Mouse (Mus musculus) c-Kit-positive CD71-positive TER-119-negative erythroid progenitor cells, embryonic 14.5 days (primary cell): ENCODE results near the gene Adk.

Source experiments
- DNase-seq: peaks from one replicate; pipeline ENCODE4 v3.0.0-alpha.2; 2013; ENCODE audit warnings: low read depth

The Adk gene

DNA sequence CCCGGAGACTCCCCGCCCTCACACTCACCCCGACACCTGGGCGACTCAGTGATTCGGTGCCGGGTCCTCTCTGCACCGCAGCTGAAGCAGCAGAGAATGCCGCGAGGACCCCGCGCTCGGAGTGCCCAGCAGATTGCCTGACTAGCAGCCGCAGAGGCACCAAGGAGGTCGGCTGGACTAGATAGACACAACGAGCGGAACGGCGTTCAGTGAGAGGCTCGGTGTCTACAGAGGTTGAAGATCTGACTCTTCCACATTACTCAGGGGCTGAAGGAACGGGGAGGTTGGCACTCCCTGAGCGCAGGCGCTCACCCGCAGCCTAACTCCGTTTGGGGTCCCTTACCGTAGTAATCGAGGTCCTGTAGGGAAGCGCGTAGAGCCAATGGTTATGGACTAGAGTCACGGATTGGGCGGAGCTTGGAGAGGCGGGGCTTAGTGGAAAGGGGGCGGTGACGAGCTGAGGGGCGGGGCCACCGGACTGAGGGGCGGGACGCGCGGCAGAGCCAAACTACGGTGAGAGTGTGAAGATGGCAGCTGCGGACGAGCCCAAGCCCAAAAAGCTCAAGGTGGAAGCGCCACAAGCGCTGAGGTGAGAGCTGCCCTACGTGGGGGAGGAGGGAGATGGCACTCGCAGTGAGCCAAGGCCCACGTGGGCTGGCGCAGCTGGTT is at the start of gene Adk, which contains the start of gene Ap3m1:
Adk (plus strand) TSS at position 463 of the 669 bp plus-strand sequence.
Ap3m1 (minus strand) TSS at position 397 of the 669 bp plus-strand sequence.
- DNase-seq = peak; percentile 84

DNA sequence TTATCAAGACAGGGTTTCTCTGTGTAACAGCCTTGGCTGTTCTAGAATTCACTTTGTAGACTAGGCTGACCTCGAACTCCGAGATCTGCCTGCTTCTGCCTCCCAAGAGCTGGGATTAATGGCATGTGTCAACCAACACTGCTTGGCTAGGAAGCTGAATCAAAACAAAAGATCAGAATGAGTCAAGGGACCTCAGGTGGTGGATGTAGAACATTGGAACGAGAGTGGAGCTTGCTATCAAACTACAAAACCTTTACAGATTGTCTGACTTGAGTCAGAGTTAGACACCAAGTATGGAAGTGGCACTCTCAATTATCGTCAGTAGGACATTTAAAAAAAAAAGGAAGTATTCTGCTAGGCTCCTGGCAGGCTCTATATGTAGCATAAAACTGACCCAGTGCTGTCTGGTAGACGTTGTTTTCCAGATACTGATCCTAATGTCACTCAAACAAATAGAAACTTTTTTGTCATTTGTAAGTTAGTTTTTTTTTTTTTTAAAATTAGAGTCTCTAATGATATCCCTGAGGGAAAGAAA is 38.5 kb upstream of the Adk start:
- DNase-seq = no peak

GRCm38 (mm10) chr14:21017871-21018270 is 34.5 kb upstream of the Adk start:
- no peak for DNase-seq

DNA sequence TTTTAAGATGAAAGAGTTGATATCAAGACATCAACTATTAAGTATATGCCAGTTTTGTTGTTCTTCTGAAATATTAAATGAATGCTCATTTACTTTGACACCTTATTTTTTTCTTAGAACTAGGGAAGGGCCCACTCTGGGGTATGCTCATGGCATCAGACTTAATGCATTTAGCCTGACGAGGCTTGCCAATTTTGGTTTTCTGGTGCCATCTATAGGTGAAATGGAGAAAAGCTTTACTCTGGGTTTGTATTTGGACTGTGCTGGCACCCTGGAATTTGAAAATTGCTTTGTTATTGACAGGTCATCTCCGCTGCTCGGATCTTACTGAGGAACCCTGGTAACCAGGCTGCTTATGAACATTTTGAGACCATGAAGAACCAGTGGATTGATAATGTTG is 33.4 kb upstream of the Adk start:
- DNase-seq = peak; percentile 47

- no peak for DNase-seq
Observed at GRCm38 (mm10) chr14:21020435-21020834, 31.9 kb upstream of the Adk start.

DNA sequence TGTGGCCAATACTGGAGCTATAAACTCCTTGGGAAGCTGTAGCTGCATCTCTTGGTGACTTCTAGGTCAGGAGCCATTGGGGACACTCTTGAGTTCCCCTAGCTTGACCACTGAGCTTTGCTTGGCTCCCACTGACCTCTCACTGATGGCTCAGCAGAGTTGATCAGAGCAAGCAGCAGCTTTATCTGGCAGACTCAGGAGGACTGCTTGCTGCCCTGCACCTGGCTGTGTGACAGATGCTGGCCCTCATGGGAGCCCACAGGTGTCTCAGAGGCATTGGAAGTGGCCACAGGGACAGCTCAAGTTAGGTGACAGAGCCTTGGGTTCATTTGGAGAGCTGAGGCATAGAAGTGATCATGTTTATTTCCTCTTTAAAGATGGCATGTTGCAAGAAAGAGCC is 24.8 kb upstream of the Adk start:
- no peak for DNase-seq

DNA sequence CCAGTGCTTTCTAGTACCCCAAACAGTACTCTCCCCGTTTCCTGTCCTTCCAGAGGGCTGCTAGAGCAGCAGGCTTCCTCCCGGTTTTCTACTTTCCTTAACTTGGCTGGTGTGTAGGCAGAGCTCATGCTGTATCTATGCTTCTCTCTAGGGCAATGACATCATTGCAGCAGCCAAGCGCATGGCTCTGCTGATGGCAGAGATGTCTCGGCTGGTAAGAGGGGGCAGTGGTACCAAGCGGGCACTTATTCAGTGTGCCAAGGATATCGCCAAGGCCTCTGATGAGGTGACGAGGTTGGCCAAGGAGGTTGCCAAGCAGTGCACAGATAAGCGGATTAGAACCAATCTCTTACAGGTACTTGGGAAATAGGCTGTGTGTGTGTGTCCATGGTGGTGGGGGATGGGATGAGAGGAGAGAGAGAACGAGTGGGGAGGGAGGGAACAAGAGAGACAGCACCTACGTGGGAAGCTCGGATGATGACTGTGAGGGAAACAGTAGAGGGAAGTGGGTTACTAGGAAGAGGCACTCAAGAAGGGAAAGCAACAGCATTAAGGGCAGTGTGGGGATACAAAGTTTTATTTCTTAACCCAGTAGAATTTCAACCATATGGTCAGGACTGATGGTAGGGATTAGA is 23.2 kb upstream of the Adk start:
- no peak for DNase-seq

- peak; percentile 23 for DNase-seq
Observed at GRCm38 (mm10) chr14:21031783-21032511, 20.4 kb upstream of the Adk start.

DNA sequence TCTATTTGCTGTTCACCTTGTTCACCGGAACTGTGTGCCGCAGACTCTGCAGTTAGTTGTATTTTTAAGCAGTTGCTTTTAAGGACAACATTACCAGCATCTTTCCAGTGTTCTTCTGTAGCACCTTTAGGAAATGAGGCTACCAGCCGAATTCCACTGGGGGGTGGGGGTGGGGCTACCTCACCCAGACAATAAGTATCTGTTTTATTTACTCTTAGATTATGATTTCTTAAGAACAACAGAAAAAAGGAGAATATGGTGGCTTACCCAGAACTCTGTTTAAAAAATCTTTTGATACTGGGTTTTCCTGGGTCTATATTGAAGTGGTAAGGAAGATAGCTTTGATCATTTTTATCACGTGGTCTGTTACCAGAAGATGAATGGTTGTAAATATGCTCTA is 18.1 kb upstream of the Adk start:
- no peak for DNase-seq

DNA sequence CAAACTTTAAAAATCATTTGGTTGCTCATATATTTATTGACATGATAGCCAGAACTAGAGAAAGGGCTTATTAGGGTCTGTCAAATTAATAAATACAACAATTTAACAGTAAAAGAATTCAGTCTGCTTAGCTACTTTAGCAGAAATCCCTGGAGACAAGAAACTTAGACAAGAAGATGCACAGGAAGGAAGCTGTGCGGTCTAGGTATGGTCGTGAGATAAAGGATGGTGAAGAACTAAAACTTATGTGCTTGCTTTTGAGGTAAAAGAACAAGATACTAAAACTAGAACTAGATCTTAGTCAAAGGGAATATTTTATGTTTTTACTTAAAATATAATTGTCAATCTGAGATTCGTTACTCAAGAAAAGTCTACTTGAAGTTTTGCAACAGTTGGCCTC is 17.6 kb upstream of the Adk start:
- DNase-seq = no peak

GRCm38 (mm10) chr14:21039077-21039476 is 13.3 kb upstream of the Adk start:
- no peak for DNase-seq

DNA sequence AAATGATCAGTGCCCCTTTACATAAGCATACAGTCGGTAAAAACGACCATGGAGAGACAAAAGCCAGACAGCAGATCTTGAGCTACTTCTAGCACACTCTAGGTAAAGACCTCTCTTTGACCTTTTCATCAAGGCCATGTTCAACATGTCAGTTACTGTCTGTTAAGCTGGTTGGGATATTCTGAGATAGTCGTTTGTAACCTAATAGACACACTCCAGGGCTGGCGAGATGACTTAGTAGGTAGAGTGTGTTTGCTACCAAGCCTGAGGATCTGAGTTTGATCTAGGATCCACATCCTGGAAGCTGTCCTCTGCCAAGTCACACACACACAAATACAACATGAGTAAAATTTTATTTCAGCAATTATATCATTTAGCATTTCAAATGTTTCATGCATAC is 12.8 kb upstream of the Adk start:
- no peak for DNase-seq

GRCm38 (mm10) chr14:21047840-21048239 is 4.5 kb upstream of the Adk start:
- no peak for DNase-seq

- no peak for DNase-seq
Observed at GRCm38 (mm10) chr14:21048879-21049278, 3.5 kb upstream of the Adk start.

DNA sequence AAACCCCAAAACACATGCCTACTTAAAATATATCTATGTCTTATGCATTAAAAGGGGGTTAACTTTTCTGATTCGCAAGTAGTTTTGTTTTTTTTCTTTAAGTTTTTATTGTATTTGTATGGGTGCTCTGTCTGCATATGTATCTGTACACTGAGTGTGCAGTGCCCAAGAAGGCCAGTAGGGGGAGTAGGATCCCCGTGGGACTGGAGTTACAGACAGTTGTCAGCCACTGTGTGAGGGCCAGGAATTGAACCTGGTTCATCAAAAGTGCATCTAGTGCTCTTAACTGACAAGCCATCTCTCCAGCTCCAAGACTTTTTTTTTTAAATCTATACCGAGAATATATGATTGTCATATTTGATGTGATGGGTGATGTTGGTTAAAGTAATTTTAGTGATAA is 1.6 kb upstream of the Adk start:
- peak; percentile 66 for DNase-seq

GRCm38 (mm10) chr14:21051380-21052111 is 828 bp upstream of the Adk start:
- no peak for DNase-seq

GRCm38 (mm10) chr14:21052781-21053130 is 382 bp downstream of the Adk start:
- no peak for DNase-seq

- DNase-seq = no peak
Observed at GRCm38 (mm10) chr14:21053151-21053550, 777 bp downstream of the Adk start.

DNA sequence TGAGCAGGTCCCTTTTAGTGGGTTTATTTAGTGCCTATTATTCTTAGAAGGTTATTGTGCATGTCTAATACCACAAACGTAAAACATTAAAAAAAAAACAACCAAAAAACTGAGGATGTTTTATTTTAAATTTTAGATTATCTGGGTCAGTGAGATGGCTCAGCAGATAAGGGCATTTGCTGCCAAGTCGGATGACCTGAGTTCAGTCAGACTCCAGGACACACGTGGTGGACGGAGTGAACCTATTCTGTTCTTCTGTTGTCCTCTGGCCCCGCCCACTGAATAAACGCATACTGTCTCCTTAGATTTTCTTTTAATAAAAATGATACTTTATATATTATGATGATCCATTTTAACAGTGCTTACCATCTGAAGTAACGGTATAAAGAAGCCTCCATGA is 1.2 kb downstream of the Adk start:
- no peak for DNase-seq

DNA sequence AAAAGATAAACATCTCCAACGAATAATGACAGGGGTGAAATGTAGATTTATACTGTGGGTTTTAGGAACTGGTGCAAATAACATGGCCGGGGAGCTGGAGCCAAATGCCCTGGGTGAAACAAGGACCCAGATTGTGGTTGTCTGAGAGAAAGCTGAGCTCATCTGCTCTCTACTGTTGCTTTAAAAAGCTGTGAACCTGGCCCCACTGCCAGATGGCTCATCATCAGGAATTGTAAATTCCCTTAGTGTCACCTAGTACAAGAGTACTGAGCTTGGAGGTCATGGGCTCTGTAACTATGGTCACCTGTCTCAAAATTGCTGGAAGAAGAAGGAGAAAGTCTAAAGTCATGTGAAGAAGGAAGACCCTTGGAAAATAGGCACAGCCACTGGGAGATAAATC is 6.6 kb downstream of the Adk start:
- no peak for DNase-seq

DNA sequence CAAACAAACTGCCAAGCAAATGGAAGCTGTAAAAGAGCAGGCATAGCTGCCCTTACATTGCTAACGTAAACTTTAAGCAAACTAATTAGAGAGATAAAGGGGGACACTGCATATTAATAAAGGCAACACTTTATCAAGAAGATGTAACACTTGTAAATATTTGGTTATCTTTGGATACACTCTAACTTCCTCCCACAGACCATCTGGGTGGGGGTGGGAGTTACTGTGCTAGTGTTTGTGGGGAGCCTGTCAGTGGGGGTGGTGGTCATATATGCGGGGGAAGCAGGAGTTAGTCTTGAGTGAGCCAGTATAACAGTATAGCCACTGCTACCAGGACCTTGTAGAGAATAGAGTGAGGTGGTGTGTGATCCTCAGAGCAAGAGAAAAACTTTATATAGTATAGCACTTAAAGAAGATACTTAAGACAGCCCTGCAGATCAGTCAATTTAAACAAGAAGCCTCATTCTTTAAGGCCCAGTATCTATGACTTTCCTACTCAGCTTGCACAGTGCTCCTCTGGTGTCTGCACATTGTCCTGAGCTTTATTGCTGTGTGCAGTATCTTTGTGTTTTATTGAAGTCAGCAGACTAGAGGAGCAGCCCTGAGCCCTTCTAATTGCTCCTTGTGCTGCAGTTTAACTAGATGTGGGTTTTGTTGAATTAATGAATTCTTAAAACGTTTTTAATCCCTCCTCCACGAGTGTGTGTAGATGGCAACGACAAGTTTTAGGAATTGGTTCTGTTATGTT is 10.6 kb downstream of the Adk start:
- no peak for DNase-seq

GRCm38 (mm10) chr14:21064321-21064720 is 11.9 kb downstream of the Adk start:
- DNase-seq = no peak
